20 mouse cellular contexts compared by ENCODE assay signal in genomic region chr2:48545679-48546078, GRCm38 (mm10).
DNase-seq lines count a peak whose midpoint lies in the region; ATAC-seq lines count a peak whose summit lies in the region.
"Had no signal": no experiment of that assay in that cellular context is flagged by ENCODE, and none has a peak within 500 bp of the region (broad histone marks: within the 10 kb centered on the region; RNA-seq: fewer than 3 reads in every experiment).

No protein-coding gene starts in this region.

- DNase-seq in 3T3-L1 (ENCODE audit: low read depth, low spot score) (peak; percentile 31), MEL-GATA-1-ER (ENCODE audit: extremely low read depth, low read depth) (peak; percentile 12)
- DNase-seq in layer of hippocampus, postnatal 10 days (ENCODE audit: low spot score in 2 of 2): no peak
- DNase-seq in urinary bladder, postnatal 14 days (ENCODE audit: low spot score): no peak
- no peak for DNase-seq in left cerebral cortex, adult 8-10 months (ENCODE audit: low spot score in 2 of 2)
- DNase-seq: adrenal gland, postnatal 10 days; adrenal gland, postnatal 36 days; cerebellum, adult 18-20 months; cerebellum, adult 9-10 months; cerebellum, postnatal 14 days; embryo, embryonic 11 days; gastrocnemius, postnatal 10 days; gastrocnemius, postnatal 36 days; heart, adult 11 months had no signal

- ATAC-seq in hematopoietic stem cell, adult 5-6 weeks (replicated peaks in 1 of 2; ENCODE audit: insufficient read depth in 1 of 2, low FRiP score in 2 of 2, low TSS enrichment in 1 of 2, low read depth in 1 of 2, poor library complexity in 2 of 2, severe bottlenecking in 2 of 2): peak; percentile 77 to 89
- ATAC-seq: CD4-positive, CD25-positive, alpha-beta regulatory T cell, adult 4 months; forebrain, embryonic 13.5 days; hindbrain, embryonic 16.5 days; intestine, embryonic 15.5 days; Patski had no signal

Comparison
In these comparisons a context has a peak if more than half of its experiments do, and no peak if none do; other contexts are left out.
1. DNase-seq: peak in 3T3-L1 (single experiment) and MEL-GATA-1-ER (single experiment); none in layer of hippocampus, postnatal 10 days (0 of 2), urinary bladder, postnatal 14 days (single experiment) and left cerebral cortex, adult 8-10 months (0 of 2).